Mouse (Mus musculus): ENCODE data around the gene Ndufa3. TPM values are rescaled to one million over a fixed set of nuclear protein-coding genes. Genes with fewer than 3 reads are reported as not detected.

The Ndufa3 gene
- polyA plus RNA-seq, 1 experiment from 2014 or later, result 516 TPM

DNA sequence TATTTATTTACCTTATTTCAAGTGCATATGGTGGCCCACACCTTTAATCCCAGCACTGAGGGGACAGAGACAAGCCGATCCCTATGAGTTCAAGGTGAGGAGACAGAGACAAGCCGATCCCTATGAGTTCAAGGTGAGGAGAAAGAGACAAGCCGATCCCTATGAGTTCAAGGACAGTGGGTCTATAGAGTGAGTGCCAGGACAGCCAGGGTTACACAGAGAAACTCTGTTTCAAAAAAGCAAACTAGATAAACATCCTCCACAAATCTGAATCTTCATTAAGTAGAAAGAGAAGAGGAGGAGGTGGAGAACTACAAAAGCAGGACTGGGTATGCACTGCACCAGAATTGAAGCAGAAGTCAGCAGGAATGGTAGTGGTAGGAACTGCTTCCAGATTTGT is 8.5 kb upstream of the Ndufa3 start:
- H3K4me3 ChIP-seq (ENCODE audit: low read length), result no peak overlapping the region
- ATAC-seq (ENCODE audit: low FRiP score, low TSS enrichment), result no peak
- no peak overlapping the region for H3K9ac ChIP-seq (replicated peaks; ENCODE audit: low read length)
- H3K27ac ChIP-seq (ENCODE audit: low read length), result no peak overlapping the region
- no peak overlapping the region for H3K4me2 ChIP-seq (replicated peaks; ENCODE audit: low read depth, low read length)
- no peaks in the 10 kb centered on the region for H3K9me3 ChIP-seq (ENCODE audit: low read length)
- no peaks in the 10 kb centered on the region for H3K36me3 ChIP-seq (ENCODE audit: insufficient read depth, low read length)
- H3K27me3 ChIP-seq (ENCODE audit: insufficient read depth, low read length), result no peaks in the 10 kb centered on the region
- 84% methylated on average over 3 of the region's 3 CpGs for WGBS
- no peaks in the 10 kb centered on the region for H3K4me1 ChIP-seq (ENCODE audit: insufficient read depth, low read length)

DNA sequence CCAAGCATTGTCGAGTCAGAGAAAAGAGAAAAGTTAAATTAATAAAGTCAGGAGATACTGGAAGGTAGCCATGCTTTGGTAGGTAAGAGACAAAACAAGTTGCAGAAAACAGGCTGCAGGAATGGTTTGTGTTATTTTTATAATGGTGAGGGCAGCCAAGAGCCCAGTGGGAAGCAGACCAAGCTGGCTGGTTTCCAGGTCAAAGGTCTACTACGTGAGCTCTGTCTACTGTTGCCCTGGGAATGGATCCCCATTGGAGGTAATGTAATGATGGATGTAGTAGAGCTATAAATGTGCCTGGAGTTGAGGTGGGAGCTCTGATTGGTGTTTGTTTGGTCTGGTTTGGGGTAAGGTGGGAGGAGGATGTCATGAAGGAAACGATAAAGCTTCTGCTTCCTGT is 8.1 kb upstream of the Ndufa3 start:
- Histone ChIP-seq H3K4me3 (ENCODE audit: low read length) (no peak overlapping the region), H3K9me3 (ENCODE audit: low read length) (no peaks in the 10 kb centered on the region), H3K27me3 (ENCODE audit: insufficient read depth, low read length) (no peaks in the 10 kb centered on the region), H3K4me1 (ENCODE audit: insufficient read depth, low read length) (no peaks in the 10 kb centered on the region), H3K36me3 (ENCODE audit: insufficient read depth, low read length) (no peaks in the 10 kb centered on the region), H3K4me2 (replicated peaks; ENCODE audit: low read depth, low read length) (no peak overlapping the region), H3K27ac (ENCODE audit: low read length) (no peak overlapping the region), H3K9ac (replicated peaks; ENCODE audit: low read length) (no peak overlapping the region)
- ATAC-seq (ENCODE audit: low FRiP score, low TSS enrichment), result peak; percentile 44; the same call in 1 of the 2 replicates
- WGBS, result 19% methylated on average over 3 of the region's 3 CpGs

DNA sequence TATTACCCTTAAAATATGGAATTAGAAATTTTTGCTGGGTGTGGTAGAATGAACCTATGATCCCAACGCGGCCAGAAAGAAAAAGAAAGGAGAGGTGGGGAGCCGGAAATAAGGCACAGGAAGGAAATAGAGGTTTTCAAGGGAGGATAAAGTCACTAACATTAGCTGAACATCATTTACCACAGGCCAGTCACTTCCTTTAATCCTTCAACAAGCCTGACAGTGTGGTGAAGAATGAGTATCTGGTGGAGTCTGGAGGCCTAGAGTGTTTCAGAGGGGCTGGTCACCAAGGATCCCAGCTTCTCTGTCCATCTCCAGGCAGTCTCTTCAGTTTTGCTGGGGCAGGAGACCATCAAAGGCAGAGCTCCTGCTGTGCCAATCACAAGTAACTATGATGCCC is 6.7 kb upstream of the Ndufa3 start:
- Histone ChIP-seq H3K27me3 (ENCODE audit: insufficient read depth, low read length) (no peaks in the 10 kb centered on the region), H3K4me2 (replicated peaks; ENCODE audit: low read depth, low read length) (no peak overlapping the region), H3K36me3 (ENCODE audit: insufficient read depth, low read length) (no peaks in the 10 kb centered on the region), H3K4me3 (ENCODE audit: low read length) (no peak overlapping the region), H3K9ac (replicated peaks; ENCODE audit: low read length) (no peak overlapping the region), H3K27ac (ENCODE audit: low read length) (no peak overlapping the region), H3K4me1 (ENCODE audit: insufficient read depth, low read length) (no peaks in the 10 kb centered on the region), H3K9me3 (ENCODE audit: low read length) (no peaks in the 10 kb centered on the region)
- 85% methylated on average over 3 of the region's 3 CpGs for WGBS
- no peak for ATAC-seq (ENCODE audit: low FRiP score, low TSS enrichment)

DNA sequence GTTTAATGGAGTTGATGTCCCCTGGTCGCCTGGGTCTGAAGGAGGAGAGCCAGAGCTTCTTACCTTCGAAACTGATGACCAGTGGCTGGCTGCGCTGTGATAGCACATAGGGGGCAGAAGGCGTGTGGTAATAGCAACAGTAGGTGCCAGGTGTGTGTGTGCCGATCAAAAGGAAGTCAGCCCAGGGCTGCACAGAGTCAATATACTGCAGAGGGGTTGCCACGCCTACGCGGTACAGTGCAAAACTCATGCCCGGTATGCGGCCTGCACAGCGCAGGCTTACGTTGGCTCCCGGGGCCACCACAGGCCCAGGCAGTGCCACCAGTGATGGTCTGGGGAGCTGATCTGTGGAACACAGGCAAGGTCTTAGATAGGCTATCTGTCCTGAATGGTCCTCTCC is 6.2 kb upstream of the Ndufa3 start:
- Histone ChIP-seq H3K4me2 (replicated peaks; ENCODE audit: low read depth, low read length) (no peak overlapping the region), H3K4me3 (ENCODE audit: low read length) (no peak overlapping the region), H3K9me3 (ENCODE audit: low read length) (no peaks in the 10 kb centered on the region), H3K27me3 (ENCODE audit: insufficient read depth, low read length) (no peaks in the 10 kb centered on the region), H3K36me3 (ENCODE audit: insufficient read depth, low read length) (no peaks in the 10 kb centered on the region), H3K9ac (replicated peaks; ENCODE audit: low read length) (no peak overlapping the region), H3K4me1 (ENCODE audit: insufficient read depth, low read length) (no peaks in the 10 kb centered on the region), H3K27ac (ENCODE audit: low read length) (no peak overlapping the region)
- no peak for ATAC-seq (ENCODE audit: low FRiP score, low TSS enrichment)
- WGBS, result 90% methylated on average over 13 of the region's 13 CpGs

DNA sequence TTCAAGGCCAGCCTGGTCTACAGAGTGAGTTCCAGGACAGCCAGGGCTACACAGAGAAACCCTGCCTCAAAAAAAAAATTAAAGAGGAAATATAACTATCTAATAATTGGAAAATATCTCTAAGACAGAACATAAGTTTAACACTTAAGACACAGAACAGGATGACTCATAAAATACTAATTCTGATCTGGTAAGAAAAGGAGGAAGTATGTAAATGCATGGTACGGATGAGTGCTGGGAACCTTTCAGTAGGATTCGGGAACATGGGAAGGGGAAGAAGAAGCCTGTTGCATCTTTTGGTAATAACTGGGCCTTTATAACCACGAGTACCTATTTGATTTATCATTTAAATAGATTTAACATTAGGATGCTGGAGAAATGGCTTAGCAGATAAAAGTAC is 3.2 kb upstream of the Ndufa3 start:
- no peak overlapping the region for H3K4me3 ChIP-seq (ENCODE audit: low read length)
- H3K27ac ChIP-seq (ENCODE audit: low read length), result no peak overlapping the region
- no peak overlapping the region for H3K4me2 ChIP-seq (replicated peaks; ENCODE audit: low read depth, low read length)
- 80% methylated on average over 3 of the region's 3 CpGs for WGBS
- no peak for ATAC-seq (ENCODE audit: low FRiP score, low TSS enrichment)
- no peak overlapping the region for H3K9ac ChIP-seq (replicated peaks; ENCODE audit: low read length)
- H3K9me3 ChIP-seq (ENCODE audit: low read length), result no peaks in the 10 kb centered on the region
- no peaks in the 10 kb centered on the region; the same call in 1 of the 2 replicates for H3K36me3 ChIP-seq (ENCODE audit: insufficient read depth, low read length)
- H3K27me3 ChIP-seq (ENCODE audit: insufficient read depth, low read length), result no peaks in the 10 kb centered on the region
- H3K4me1 ChIP-seq (ENCODE audit: insufficient read depth, low read length), result peaks cover 5% of the 10 kb centered on the region

DNA sequence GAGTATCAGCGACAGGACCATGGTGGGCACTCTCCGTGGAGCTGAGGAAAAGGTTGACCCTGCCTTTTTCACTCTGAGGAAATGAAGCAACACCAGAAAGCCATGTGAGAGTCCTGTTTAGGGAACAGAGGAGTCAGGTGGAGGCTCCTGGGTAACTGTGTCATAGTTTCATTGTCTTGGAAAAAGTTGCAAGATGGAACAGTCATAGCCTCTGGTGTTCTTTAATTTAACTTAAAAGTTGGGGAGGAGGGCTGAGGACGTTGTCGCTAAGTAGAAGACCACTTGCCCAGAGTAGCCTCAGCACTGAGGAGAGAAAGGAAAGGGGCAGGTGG is 1.1 kb upstream of the Ndufa3 start, which contains the start of gene Oscar:
Oscar (minus strand) TSS at position 101 of the 332 bp plus-strand sequence.
- Histone ChIP-seq H3K4me1 (ENCODE audit: insufficient read depth, low read length) (peaks cover 5% of the 10 kb centered on the region), H3K9me3 (ENCODE audit: low read length) (no peaks in the 10 kb centered on the region), H3K27me3 (ENCODE audit: insufficient read depth, low read length) (no peaks in the 10 kb centered on the region), H3K4me3 (ENCODE audit: low read length) (peak within 1 kb of the TSS; percentile 64), H3K36me3 (ENCODE audit: insufficient read depth, low read length) (peaks cover 15% of the 10 kb centered on the region), H3K4me2 (replicated peaks; ENCODE audit: low read depth, low read length) (peak within 1 kb of the TSS; percentile 75; the same call in 1 of the 2 replicates), H3K27ac (ENCODE audit: low read length) (no peak within 1 kb of the TSS), H3K9ac (replicated peaks; ENCODE audit: low read length) (no peak within 1 kb of the TSS)
- no peak for ATAC-seq (ENCODE audit: low FRiP score, low TSS enrichment)
- WGBS, result 84% methylated on average over 4 of the region's 4 CpGs

DNA sequence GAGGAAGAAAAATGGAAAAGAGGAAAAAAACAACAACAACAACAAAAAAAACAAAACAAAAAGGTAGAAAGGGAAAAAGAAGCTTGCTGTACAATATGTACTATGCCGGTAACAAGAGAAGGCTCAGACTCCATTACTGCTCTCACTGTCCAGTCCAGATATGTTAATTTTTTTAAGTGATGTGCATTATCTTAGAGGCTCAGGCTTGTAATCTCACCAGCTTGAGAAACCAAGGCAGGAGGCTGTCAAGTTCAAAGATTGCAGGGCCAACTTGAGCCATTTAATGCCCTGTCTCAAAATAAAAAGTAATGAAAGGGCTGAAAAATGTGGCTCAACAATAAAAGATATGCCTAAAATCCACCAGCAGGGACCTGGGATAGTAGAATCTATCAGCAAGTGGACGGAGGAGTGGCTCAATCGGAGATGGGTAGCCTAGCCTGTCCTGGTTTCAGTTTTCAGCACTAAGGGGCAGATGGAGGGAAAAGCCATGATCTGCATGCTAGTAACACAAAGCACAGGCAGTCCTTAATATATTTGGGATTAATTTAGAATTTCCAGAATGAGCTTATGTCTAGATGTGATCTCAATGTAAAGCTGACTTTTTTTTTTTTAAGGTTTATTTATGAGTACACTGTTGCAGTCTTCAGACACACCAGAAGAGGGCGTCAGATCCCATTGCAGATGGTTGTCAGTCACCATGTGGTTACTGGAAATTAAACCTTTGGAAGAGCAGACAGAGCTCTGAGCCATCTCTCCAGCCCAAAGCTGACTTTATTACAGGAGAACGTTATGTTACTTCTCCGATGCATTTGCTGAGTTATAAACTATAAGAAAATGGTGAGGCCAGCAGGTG is 558 bp upstream of the Ndufa3 start:
- ATAC-seq (ENCODE audit: low FRiP score, low TSS enrichment), result peak; percentile 25; the same call in 1 of the 2 replicates
- Histone ChIP-seq H3K9me3 (ENCODE audit: low read length) (no peaks in the 10 kb centered on the region), H3K4me3 (ENCODE audit: low read length) (peak overlapping the region; percentile 64), H3K27me3 (ENCODE audit: insufficient read depth, low read length) (no peaks in the 10 kb centered on the region), H3K4me2 (replicated peaks; ENCODE audit: low read depth, low read length) (peak overlapping the region; percentile 75; the same call in 1 of the 2 replicates), H3K4me1 (ENCODE audit: insufficient read depth, low read length) (peaks cover 5% of the 10 kb centered on the region), H3K9ac (replicated peaks; ENCODE audit: low read length) (no peak overlapping the region), H3K27ac (ENCODE audit: low read length) (no peak overlapping the region), H3K36me3 (ENCODE audit: insufficient read depth, low read length) (peaks cover 15% of the 10 kb centered on the region)
- 37% methylated on average over 6 of the region's 6 CpGs for WGBS

DNA sequence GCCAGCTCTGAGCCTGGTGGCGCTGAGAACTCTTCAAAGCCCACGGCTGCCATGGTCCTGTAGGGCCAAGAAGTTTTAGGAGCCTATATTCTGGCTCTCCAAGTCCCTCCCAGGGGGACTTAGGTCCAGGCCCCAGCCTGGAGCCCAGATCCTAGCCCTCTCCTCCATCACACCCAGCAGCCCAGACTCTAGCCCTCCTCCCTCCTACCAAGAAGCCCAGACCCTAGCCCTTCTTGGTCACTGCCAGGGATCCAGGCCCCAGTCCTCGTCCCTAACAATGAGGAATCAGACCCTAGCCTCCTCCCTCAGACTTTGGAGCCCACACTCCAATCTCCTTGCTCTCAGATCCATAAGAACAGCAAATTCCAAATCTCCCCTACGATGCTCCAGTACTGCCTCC is 11.9 kb downstream of the Ndufa3 start:
- 39% methylated on average over 4 of the region's 4 CpGs for WGBS
- peak; percentile 36 for ATAC-seq (ENCODE audit: low FRiP score, low TSS enrichment)
- Histone ChIP-seq H3K36me3 (ENCODE audit: insufficient read depth, low read length) (peaks cover 31% of the 10 kb centered on the region), H3K4me1 (ENCODE audit: insufficient read depth, low read length) (peaks cover 22% of the 10 kb centered on the region), H3K4me3 (ENCODE audit: low read length) (peak overlapping the region; percentile 71), H3K27me3 (ENCODE audit: insufficient read depth, low read length) (no peaks in the 10 kb centered on the region), H3K27ac (ENCODE audit: low read length) (0 out of 2 replicates have a peak overlapping the region, but pooled peaks have one; percentile 88), H3K9ac (replicated peaks; ENCODE audit: low read length) (peak overlapping the region; percentile 88), H3K9me3 (ENCODE audit: low read length) (no peaks in the 10 kb centered on the region), H3K4me2 (replicated peaks; ENCODE audit: low read depth, low read length) (peak overlapping the region; percentile 98)

DNA sequence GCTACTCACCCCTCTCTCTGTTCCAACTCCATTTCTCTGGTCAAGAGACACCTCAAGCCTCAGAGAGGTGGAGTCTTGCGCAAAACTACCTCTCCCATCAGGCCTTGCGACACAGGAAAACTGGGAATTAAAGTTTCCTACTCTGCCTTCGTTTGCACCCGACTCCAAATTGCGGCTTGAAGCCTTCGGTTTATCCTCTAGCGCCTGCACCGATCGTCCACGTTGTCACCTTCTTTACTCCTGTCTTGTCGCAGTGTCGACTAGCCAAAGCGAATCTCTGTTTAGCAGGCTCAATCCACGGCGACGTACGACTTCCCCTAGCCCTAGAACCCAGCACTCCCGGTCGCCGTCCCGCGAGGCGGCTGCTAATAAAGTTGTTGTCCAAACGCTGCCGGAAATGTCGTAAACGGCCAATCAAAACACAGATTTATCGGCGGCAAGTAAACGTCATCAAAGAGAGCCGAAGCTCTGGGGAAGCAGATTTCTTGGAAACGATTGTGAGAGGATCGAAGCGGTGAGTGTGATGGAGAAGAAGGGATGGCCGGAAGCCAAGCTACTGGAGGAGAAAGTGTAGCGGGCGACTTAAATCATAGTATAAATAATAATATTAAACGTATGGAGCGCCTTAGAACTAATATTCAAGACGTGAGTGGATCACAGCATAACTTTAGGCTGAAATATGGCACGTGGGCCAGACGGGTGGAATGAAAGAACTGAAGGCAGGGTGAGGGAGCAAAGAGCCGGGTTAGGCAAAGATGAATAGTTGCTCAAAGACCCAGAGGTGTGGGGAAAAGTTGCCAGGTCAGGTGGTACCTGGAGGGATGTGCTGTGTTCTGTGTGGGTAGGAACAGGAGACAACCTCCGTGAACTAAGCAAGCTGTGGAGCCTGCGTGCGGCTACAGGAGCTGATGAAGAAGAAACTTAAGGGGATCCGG is 12.6 kb downstream of the Ndufa3 start, which contains the start of the genes Tfpt and Prpf31:
Tfpt (minus strand) TSS at position 387 of the 935 bp plus-strand sequence.
Prpf31 (plus strand) TSS at position 443 of the 935 bp plus-strand sequence.
- Histone ChIP-seq H3K36me3 (ENCODE audit: insufficient read depth, low read length) (peaks cover 28% of the 10 kb centered on the region), H3K4me3 (ENCODE audit: low read length) (peak within 1 kb of the TSS; percentile 71)
- WGBS, result 1% methylated on average over 47 of the region's 47 CpGs

More for the DNA sequence above, 12.6 kb downstream of the Ndufa3 start, which contains the start of the genes Tfpt and Prpf31:
- peak within 1 kb of the TSS; percentile 88 for H3K27ac ChIP-seq (ENCODE audit: low read length)
- H3K9ac ChIP-seq (replicated peaks; ENCODE audit: low read length), result peak within 1 kb of the TSS; percentile 88
- H3K4me2 ChIP-seq (replicated peaks; ENCODE audit: low read depth, low read length), result peak within 1 kb of the TSS; percentile 98
- no peaks in the 10 kb centered on the region for H3K27me3 ChIP-seq (ENCODE audit: insufficient read depth, low read length)
- ATAC-seq (ENCODE audit: low FRiP score, low TSS enrichment), result peak; percentile 86
- no peaks in the 10 kb centered on the region for H3K9me3 ChIP-seq (ENCODE audit: low read length)
- peaks cover 22% of the 10 kb centered on the region for H3K4me1 ChIP-seq (ENCODE audit: insufficient read depth, low read length)

Data from kidney, embryonic 16.5 days (tissue).